Mouse (Mus musculus) heart, adult 11 months (tissue): ENCODE measurements at regions not wholly inside any gene's neighbourhood (a gene's known extent, or its start where the extent isn't known, plus 50 kb on each side); places are given as distances from the start of the nearest gene placed in this dataset.

Experiments used
- DNase-seq: peaks from one replicate; pipeline ENCODE4 v3.0.0; 2022

DNA sequence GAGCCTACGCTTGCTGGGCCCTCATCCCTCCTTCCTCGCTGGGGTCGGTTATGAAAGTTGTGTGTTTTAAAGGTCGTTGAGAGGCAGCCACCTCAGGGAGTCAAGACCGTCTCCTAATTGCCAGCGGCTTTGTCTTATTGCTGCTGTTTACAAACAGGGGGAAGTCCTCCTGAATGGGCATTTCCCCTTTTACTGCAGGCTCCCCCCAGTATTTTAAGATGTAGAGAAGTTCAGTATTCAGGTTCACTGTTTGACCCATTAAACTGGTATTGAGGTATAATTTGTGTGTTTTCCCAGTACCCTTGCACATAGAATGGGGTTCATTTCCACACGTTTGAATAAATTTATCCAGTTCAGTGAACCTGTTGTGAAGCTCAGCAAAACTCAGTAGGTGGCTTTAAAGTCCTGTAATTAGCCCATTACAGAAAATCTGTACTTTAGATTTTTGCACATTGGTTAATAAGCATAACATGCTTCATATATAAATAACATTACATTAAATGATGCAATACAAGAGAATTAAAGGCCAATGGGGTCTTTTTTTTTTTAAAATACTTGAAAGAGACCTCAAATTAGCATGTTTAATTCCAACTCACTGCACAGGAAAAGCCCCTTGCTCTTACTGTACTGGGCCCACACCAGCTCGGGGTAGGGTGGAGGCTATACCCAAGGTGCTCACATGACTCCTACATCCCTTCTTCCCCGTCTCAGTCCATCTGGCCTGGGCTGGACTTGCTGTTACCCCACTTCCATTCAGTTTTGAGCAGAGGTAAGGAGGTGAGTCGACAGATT is 63.7 kb downstream of the Nkx2-1 start:
- DNase-seq, result no peak

DNA sequence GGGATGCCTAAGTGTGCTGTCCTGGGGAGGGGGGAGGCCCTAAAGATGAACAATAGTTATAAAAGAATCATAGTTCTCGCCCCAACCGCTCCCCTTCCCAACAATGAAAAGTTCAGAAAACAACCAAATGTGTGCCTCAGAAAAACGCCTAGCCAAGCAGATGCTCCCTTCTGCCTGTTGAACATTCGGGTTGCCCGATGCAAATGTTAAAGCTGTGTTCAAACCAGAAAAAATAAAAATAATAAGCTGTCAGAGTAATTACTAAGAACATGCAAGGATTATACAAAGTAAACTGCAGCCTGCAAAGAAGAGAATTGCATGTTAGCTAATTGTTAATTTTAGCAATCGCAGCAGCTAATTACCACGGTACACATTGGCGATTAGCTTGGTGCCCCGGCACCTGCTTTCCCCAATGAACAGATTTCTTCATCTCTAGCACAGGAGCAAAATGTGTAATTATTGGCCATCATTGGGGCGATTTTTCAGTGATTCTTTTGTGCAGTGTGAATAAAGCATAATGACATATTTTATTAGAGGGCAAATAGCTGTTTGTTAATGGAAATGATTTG is 65.7 kb downstream of the Nkx2-1 start:
- no peak for DNase-seq

- no peak for DNase-seq
These were observed 77.1 kb downstream of the Nkx2-1 start for GRCm38 (mm10) chr12:56459508-56460119.

GRCm38 (mm10) chr12:56458665-56459507 is 77.8 kb downstream of the Nkx2-1 start:
- DNase-seq, result no peak

GRCm38 (mm10) chr12:56457951-56458350 is 78.8 kb downstream of the Nkx2-1 start:
- no peak for DNase-seq

DNA sequence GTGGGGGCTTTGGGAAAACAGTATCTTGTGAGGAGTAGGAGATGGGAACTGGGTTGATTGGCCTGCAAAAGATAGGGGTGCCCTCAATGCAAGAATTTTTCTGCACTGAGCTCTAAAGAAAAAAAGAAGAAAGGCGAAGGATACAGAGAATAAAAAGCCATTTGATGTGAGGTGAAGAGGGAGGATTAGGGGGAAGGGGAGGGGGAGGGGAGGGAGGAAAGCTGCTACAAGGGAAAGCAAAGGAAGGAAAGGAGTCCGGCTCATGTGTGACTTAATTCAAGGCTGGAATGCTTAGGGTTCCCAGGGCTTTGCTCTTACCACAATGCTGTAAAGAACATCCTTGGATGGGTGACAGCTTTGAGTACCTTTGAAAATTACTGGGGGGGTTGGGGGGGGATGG is 79.4 kb downstream of the Nkx2-1 start:
- DNase-seq, result no peak

- no peak for DNase-seq
These were observed 86.4 kb downstream of the Nkx2-1 start for GRCm38 (mm10) chr12:56450261-56450660.

- DNase-seq, result no peak
These were observed 87.7 kb downstream of the Nkx2-1 start for GRCm38 (mm10) chr12:56448786-56449564.

- DNase-seq, result no peak
These were observed 95.4 kb downstream of the Nkx2-1 start for GRCm38 (mm10) chr12:56441166-56441817.

GRCm38 (mm10) chr12:56440068-56440847 is 94.6 kb upstream of the Mbip start:
- no peak for DNase-seq

- DNase-seq, result no peak
These were observed 92.7 kb upstream of the Mbip start for GRCm38 (mm10) chr12:56438384-56438783.

- DNase-seq, result no peak
These were observed 92.3 kb upstream of the Mbip start for GRCm38 (mm10) chr12:56437975-56438374.

GRCm38 (mm10) chr12:56426681-56427246 is 81.1 kb upstream of the Mbip start:
- peak; percentile 54 for DNase-seq

DNA sequence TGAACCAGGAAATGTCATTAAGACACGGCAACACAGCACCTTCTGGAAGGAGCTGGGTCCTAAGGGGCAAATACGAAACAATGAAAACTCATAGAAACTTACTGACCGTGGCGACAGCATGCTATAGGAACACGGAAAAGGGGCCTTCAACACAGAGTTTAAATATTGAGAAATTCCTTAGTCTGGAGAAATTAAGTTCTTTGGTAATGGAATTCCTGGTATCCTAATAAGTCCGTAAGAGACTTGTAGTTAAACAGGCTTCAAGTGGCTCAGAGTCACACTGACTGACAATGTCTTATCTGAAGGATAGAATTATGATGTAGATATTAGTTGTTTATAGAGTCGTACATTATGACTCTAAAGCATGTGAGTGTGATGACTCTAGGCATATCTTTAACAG is 70.4 kb upstream of the Mbip start:
- DNase-seq, result no peak

GRCm38 (mm10) chr12:56414861-56415765 is 69.4 kb upstream of the Mbip start:
- peak; percentile 91 for DNase-seq

- no peak for DNase-seq
These were observed 60.0 kb upstream of the Mbip start for GRCm38 (mm10) chr12:56405658-56406057.

- DNase-seq, result peak; percentile 36
These were observed 59.1 kb upstream of the Mbip start for GRCm38 (mm10) chr12:56404833-56405232.

GRCm38 (mm10) chr12:56404262-56404661 is 58.6 kb upstream of the Mbip start:
- peak; percentile 6 for DNase-seq

DNA sequence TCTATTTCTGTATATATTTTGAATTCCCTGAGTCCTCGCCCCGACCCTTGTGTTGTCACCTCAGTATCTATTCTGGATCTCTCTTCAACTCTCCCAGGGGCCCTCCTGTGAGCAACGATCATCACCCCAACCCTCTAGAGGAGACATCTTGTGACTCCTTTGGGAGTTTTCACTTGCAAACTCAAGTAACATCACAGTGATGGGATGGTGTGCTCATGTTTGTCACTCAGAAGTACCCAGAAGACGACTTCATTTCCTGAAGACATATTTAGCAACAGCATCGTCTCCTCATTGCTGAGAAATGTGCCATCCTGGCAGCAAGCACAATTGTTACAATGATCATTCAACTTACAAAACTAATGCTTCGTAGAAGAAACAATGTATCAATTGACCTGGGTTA is 57.9 kb upstream of the Mbip start:
- peak; percentile 55 for DNase-seq

GRCm38 (mm10) chr12:56402844-56403243 is 57.1 kb upstream of the Mbip start:
- DNase-seq, result peak; percentile 39
